Mouse (Mus musculus) midbrain, embryonic 16.5 days (tissue): ENCODE data around the gene Sv2a. TPM values are rescaled to one million over a fixed set of nuclear protein-coding genes. Genes with fewer than 3 reads are reported as not detected.
A peak's percentile ranks its signal among the peaks of the same experiment; 100 is the strongest.
"Not testable (repeated sequence)": the region's sequence is repeated elsewhere in the genome, so short reads cannot be mapped to it uniquely, and the experiment has no call there.

ENCODE experiments used
- ATAC-seq: fragments of 200-750 bp; cut with Nextera tagmentation; 2 replicates; pipeline ENCODE4 v1.8.0; 2017; ENCODE audit warnings: moderate TSS enrichment
- H3K27ac ChIP-seq: fragments of 300-500 bp; sonication (generic); 2 replicates; pipeline ENCODE4 v1.5.1; 2014; ENCODE audit warnings: mild to moderate bottlenecking, low read length, mixed read lengths
- H3K27me3 ChIP-seq: fragments of 300-500 bp; sonication (generic); 2 replicates; pipeline ENCODE4 v1.6.1; 2014; ENCODE audit warnings: low read depth, low read length, mixed read lengths; ENCODE audit not compliant: control insufficient read depth, insufficient read depth
- H3K36me3 ChIP-seq: fragments of 300-500 bp; sonication (generic); 2 replicates; pipeline ENCODE4 v1.6.1; 2014; ENCODE audit warnings: mild to moderate bottlenecking, low read length, moderate library complexity, mixed read lengths; ENCODE audit not compliant: control insufficient read depth, insufficient read depth
- H3K4me1 ChIP-seq: fragments of 300-500 bp; sonication (generic); 2 replicates; pipeline ENCODE4 v1.6.1; 2014; ENCODE audit warnings: mild to moderate bottlenecking, low read length, mixed read lengths; ENCODE audit not compliant: control insufficient read depth, insufficient read depth
- H3K4me2 ChIP-seq: fragments of 300-500 bp; sonication (generic); 2 replicates; pipeline ENCODE4 v1.6.1; 2014; ENCODE audit warnings: mild to moderate bottlenecking, low read length, mixed read lengths
- H3K4me3 ChIP-seq: fragments of 300-500 bp; sonication (generic); 2 replicates; pipeline ENCODE4 v1.5.1; 2014; ENCODE audit warnings: low read depth, mild to moderate bottlenecking, low read length, moderate library complexity, mixed read lengths
- H3K9ac ChIP-seq: fragments of 300-500 bp; sonication (generic); 2 replicates; pipeline ENCODE4 v1.6.1; 2014; ENCODE audit warnings: low read depth, low read length, mixed read lengths
- H3K9me3 ChIP-seq: fragments of 300-500 bp; sonication (generic); replicated peaks from 2 replicates; pipeline ENCODE4 v1.6.1; 2014; ENCODE audit warnings: mild to moderate bottlenecking, low read length, mixed read lengths; ENCODE audit not compliant: control insufficient read depth, poor library complexity, severe bottlenecking
- WGBS: fragments of 180-500 bp; shearing (Covaris S2); extraction: QIAGEN DNeasy Blood & Tissue Kit; methylation state at CpG from one replicate; pipeline ENCODE4 v1.1.7; 2014; 5-methylcytosine and 5-hydroxymethylcytosine counted together
- polyA plus RNA-seq: library from polyadenylated mRNA; unstranded; fragments of >200 nt; fragmentation: Nextera tagmentation; extraction: Ambion mirVana; gene quantifications from 2 replicates; pipeline ENCODE4 v1.2.1, GENCODE M21; 2015

Sv2a gene
- polyA plus RNA-seq, 1 experiment from 2014 or later = 137 TPM

DNA sequence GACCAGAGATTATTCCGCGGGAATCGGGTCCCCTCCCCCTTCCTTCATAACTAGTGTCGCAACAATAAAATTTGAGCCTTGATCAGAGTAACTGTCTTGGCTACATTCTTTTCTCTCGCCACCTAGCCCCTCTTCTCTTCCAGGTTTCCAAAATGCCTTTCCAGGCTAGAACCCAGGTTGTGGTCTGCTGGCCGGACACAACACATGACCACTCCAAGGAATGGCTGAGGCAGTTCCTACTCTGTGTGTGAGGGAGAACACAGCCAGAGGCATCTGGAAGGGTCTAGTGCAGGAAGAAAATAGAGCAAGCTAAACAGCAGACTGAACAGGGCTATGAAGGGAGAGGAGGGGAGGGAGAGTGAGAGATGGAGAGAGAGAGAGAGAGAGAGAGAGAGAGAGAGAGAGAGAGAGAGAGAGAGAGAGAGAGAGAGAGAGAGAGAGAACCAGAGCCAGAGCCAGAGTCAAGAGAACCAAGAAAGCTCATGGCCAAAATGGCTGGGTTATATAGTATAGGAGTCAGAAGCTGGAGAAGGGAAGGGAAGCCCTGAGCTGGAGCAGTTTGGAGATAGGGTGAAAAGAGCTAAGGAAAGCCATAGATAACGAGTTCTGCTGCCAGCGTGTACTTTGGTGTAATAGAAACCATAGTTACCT, 17.8 kb downstream of the Sv2a start:
- H3K27me3 ChIP-seq, H3K9me3 ChIP-seq, H3K27ac ChIP-seq, H3K9ac ChIP-seq, H3K4me3 ChIP-seq, ATAC-seq, H3K36me3 ChIP-seq: not testable (repeated sequence)
- 32% methylated on average over 6 of the region's 8 CpGs for WGBS
- Histone ChIP-seq H3K4me1 (peaks cover 12% of the 10 kb centered on the region), H3K4me2 (peak overlapping the region; percentile 96)

DNA sequence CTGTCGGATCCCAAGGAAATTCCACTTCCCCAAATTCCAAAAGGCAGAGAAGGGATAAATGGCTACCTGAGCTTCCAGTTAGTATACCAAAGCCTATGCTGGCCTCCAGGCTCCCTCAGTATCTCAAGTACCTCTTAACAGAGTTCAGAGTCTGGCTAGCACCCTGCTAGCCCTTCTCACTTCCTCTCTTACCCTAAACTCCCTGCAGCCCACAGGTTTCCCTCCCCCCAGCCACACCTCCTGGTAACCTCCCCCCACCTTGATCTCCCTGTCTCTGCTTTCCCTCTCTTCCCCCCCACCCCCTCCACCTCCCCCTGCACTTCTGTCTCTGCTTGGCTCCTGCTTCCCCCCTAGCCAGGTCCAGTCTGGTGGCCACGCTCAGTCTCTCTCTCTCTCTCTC, 18.8 kb downstream of the Sv2a start:
- 70% methylated on average over 2 of the region's 2 CpGs for WGBS
- H3K36me3 ChIP-seq = no peaks in the 10 kb centered on the region
- H3K4me3 ChIP-seq = no peak overlapping the region

DNA sequence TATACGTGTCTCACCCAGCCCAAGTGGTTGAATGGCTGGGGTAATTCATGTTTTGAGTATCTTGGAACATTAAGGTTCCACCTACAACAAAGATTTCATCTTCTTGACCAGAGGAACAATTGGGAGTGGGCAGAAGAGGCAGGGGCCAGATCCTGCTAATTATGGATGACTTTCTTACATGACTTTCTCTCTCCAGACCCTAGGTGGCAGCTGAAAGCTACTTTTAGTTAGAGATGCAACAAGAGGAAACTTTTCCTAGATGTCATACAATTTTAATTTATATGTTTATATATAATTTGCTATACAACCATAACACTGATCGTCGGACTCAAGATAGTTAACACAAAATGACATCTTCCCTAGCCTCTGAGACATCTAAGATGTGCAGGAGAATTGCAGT, 26.9 kb downstream of the Sv2a start:
- Histone ChIP-seq H3K4me2 (no peak overlapping the region), H3K27me3 (no peaks in the 10 kb centered on the region), H3K36me3 (no peaks in the 10 kb centered on the region), H3K4me3 (no peak overlapping the region), H3K9me3 (no peaks in the 10 kb centered on the region), H3K4me1 (no peaks in the 10 kb centered on the region), H3K27ac (no peak overlapping the region), H3K9ac (no peak overlapping the region)
- WGBS = 89% methylated on average over 3 of the region's 3 CpGs
- ATAC-seq = no peak

More for the DNA sequence above, 18.8 kb downstream of the Sv2a start:
- no peak for ATAC-seq
- Histone ChIP-seq H3K9me3 (no peaks in the 10 kb centered on the region), H3K27me3 (no peaks in the 10 kb centered on the region), H3K4me1 (peaks cover 12% of the 10 kb centered on the region), H3K9ac (no peak overlapping the region), H3K27ac (no peak overlapping the region), H3K4me2 (no peak overlapping the region)

DNA sequence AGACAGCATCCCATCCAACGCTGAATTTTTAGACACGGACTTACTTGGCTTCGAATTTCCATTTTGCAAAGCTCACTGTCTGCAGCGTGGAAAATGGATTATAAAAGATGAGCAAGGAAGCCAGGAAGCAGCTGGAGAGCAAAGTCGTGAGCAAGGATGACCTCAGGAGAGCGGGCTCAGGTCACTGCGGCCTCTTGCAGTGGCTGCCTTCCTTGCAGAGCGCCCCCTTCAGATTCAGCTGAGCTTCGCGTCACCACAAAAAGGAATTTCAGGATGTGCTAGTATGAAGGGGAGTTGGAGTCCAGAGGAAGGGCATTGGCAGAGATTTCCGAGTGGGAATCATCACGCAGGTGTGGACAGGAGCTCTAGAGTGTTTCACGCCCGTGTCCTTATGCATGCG, 28.3 kb downstream of the Sv2a start:
- 21% methylated on average over 15 of the region's 15 CpGs for WGBS
- Histone ChIP-seq H3K27ac (no peak overlapping the region), H3K9ac (no peak overlapping the region; the same call in 1 of the 2 replicates), H3K36me3 (no peaks in the 10 kb centered on the region), H3K4me2 (no peak overlapping the region), H3K27me3 (no peaks in the 10 kb centered on the region), H3K4me3 (no peak overlapping the region), H3K9me3 (no peaks in the 10 kb centered on the region), H3K4me1 (no peaks in the 10 kb centered on the region)
- no peak for ATAC-seq

DNA sequence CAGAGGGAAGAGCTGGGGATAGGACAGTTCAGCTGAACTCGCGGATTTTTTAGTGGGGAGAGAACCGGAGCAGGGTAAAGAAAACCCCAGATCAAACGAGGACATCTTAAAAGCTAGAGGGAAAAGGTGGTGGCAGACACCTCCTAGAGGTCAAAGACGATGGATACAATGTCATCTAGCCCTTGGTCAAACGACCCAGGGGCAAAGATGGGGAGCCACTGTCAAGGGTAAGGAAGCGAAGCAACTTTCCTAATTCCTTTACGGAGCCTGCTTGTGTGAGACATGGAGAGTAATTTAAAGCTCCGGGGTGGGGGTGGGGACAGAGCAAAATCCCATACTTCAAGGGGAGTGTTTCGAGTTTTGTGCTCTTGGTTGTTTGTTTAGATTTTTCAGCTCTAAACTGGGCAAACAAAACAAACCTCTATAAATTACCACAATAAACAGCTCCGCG, 38.3 kb downstream of the Sv2a start:
- no peaks in the 10 kb centered on the region for H3K36me3 ChIP-seq
- peak overlapping the region; percentile 98 for H3K27ac ChIP-seq
- H3K9ac ChIP-seq = peak overlapping the region; percentile 61
- peaks cover 24% of the 10 kb centered on the region for H3K4me1 ChIP-seq
- H3K9me3 ChIP-seq = no peaks in the 10 kb centered on the region
- 0% methylated on average over 12 of the region's 12 CpGs for WGBS
- ATAC-seq = peak; percentile 52
- H3K4me3 ChIP-seq = peak overlapping the region; percentile 67
- H3K27me3 ChIP-seq = no peaks in the 10 kb centered on the region; the same call in 1 of the 2 replicates
- H3K4me2 ChIP-seq = peak overlapping the region; percentile 65

DNA sequence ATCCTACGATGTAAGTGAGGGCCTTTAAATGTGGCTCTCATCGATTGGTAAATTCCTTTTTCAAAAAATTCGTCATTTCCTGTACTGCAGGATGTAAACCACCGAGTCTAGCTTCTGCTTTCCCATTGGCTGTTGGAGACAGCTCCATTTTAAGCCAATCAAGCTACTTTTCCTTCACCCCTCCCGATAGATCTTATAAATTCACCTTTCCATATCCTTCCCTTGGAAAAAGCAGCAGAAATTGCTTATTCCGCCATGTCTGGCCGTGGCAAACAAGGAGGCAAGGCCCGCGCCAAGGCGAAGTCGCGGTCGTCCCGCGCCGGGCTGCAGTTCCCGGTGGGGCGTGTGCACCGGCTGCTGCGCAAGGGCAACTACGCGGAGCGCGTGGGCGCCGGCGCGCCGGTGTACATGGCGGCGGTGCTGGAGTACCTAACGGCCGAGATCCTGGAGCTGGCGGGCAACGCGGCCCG, 38.7 kb downstream of the Sv2a start, which contains the start of the genes Bola1 and Hist2h2ab:
Gene Bola1, minus strand, starts transcription at position 49 of the 470 bp plus-strand sequence.
Gene Hist2h2ab, plus strand, starts transcription at position 205 of the 470 bp plus-strand sequence.
- Histone ChIP-seq H3K4me1 (peaks cover 25% of the 10 kb centered on the region), H3K36me3 (no peaks in the 10 kb centered on the region), H3K27me3 (no peaks in the 10 kb centered on the region; the same call in 1 of the 2 replicates), H3K9ac (peak within 1 kb of the TSS; percentile 78), H3K27ac (peak within 1 kb of the TSS; percentile 98), H3K9me3 (no peaks in the 10 kb centered on the region), H3K4me3 (peak within 1 kb of the TSS; percentile 67), H3K4me2 (peak within 1 kb of the TSS; percentile 65)
- peak; percentile 94 for ATAC-seq
- WGBS = under 1% methylated on average over 37 of the region's 37 CpGs

DNA sequence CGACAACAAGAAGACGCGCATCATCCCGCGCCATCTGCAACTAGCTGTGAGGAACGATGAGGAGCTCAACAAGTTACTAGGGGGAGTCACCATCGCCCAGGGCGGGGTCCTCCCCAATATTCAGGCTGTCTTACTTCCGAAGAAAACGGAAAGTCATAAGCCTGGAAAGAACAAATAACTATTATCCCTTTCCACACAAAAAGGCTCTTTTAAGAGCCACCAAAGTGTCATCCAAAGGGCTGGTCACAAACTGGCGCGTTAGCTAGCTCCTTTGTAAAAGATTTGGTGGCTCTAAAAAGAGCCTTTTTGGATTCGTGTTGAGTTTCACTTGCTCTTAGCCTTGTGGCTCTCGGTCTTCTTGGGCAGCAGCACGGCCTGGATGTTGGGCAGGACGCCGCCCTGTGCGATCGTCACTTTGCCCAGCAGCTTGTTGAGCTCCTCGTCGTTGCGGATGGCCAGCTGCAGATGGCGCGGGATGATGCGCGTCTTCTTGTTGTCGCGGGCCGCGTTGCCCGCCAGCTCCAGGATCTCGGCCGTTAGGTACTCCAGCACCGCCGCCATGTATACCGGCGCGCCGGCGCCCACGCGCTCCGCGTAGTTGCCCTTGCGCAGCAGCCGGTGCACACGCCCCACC, 39.3 kb downstream of the Sv2a start:
- H3K27ac ChIP-seq = peak overlapping the region; percentile 98
- H3K36me3 ChIP-seq, H3K27me3 ChIP-seq, H3K9me3 ChIP-seq: not testable (repeated sequence)
- H3K4me3 ChIP-seq = peak overlapping the region; percentile 67
- peak overlapping the region; percentile 65 for H3K4me2 ChIP-seq
- peak; percentile 9 for ATAC-seq
- WGBS = under 1% methylated on average over 31 of the region's 47 CpGs
- H3K9ac ChIP-seq = peak overlapping the region; percentile 78
- H3K4me1 ChIP-seq = peaks cover 25% of the 10 kb centered on the region

DNA sequence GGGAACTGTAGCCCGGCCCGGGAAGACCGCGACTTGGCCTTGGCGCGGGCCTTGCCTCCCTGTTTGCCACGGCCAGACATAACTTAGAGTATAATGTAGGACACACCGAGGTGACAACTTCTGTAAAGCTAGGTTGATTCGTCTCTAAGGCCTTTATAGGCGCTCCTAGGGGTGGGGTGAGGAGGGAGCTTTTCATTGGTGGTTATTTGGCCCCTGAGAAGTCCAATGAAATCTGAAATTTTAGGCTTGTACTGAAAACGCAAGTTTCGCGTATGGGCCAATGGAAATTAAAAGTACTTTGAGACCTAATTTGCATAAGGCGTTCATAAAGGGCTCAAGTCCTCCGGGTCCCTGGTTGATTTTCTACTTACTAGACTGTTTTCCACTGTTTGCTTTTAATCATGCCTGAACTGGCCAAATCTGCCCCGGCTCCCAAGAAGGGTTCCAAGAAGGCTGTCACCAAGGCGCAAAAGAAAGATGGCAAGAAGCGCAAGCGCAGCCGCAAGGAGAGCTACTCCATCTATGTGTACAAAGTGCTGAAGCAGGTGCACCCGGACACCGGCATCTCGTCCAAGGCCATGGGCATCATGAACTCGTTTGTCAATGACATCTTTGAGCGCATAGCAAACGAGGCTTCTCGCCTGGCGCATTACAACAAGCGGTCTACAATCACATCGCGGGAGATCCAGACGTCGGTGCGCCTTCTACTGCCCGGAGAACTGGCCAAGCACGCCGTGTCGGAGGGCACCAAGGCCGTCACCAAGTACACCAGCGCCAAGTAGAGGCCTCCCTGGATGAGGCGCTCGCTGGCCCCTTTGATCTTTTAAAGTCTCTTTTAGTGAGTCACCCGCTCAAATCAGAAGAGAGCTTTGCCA, 40.1 kb downstream of the Sv2a start, which contains the start of the genes Hist2h2ac and Hist2h2be:
Gene Hist2h2ac, minus strand, starts transcription at position 116 of the 875 bp plus-strand sequence.
Gene Hist2h2be, plus strand, starts transcription at position 355 of the 875 bp plus-strand sequence.
- peak; percentile 82 for ATAC-seq
- WGBS = under 1% methylated on average over 43 of the region's 43 CpGs

More for the DNA sequence above, 40.1 kb downstream of the Sv2a start, which contains the start of the genes Hist2h2ac and Hist2h2be:
- peak within 1 kb of the TSS; percentile 78 for H3K9ac ChIP-seq
- H3K27me3 ChIP-seq = no peaks in the 10 kb centered on the region
- peaks cover 25% of the 10 kb centered on the region for H3K4me1 ChIP-seq
- H3K36me3 ChIP-seq = no peaks in the 10 kb centered on the region
- H3K27ac ChIP-seq = peak within 1 kb of the TSS; percentile 98
- peak within 1 kb of the TSS; percentile 65 for H3K4me2 ChIP-seq
- H3K4me3 ChIP-seq = peak within 1 kb of the TSS; percentile 67
- no peaks in the 10 kb centered on the region for H3K9me3 ChIP-seq
